Mouse (Mus musculus): ENCODE results near the gene Capn2.

Capn2 gene

GRCm38 (mm10) chr1:182516758-182517676 lies at the start of gene Capn2:
Capn2 (minus strand) TSS chr1:182517608.
- peak; percentile 80 for DNase-seq (ENCODE audit: low spot score)

- DNase-seq (ENCODE audit: low spot score), result no peak
These were observed 48.0 kb upstream of the Capn2 start for GRCm38 (mm10) chr1:182565351-182565835.

- no peak for DNase-seq (ENCODE audit: low spot score)
These were observed 47.2 kb upstream of the Capn2 start, which contains the start of gene Capn8 for GRCm38 (mm10) chr1:182564408-182565120. Capn8 (plus strand) TSS chr1:182565007.

DNA sequence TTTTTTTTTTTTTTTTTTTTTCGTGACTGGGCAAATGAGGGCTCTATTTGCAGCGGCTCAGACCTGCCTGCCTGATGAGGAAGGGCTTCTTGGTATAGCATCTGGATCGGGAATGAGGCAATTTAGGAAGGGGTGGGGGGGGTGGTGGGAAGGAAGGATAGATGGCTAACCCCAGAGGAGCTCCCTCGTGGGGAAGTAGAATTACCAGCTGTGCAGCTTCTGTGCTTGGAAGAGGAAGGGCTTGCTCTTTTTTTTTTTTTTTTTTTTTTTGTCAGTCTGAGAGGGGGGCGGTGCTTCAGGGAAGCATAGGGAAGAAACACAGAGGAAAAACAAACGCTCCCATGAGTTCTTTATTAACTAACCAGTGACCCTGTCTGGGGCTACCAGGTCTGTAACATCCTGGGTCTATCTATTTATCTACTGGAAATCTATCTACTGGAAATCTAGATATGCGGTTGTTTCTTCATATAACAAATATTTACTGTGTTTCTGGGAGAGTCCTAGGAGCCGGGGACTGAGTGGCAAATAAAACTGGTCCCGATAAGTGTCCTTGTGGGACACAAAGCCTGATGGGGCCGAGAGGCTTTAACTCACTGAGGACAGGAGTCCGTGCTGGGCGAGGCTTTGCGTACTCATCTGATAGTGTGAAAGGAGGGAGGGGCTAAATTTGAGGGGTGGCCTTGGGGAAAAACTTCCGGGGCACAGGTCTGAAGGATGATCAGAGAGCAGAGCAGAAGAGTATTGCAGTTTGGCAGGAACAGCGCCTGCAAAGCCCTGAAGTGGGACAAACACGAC lies 45.4 kb upstream of the Capn2 start:
- DNase-seq (ENCODE audit: low spot score), result no peak

GRCm38 (mm10) chr1:182561945-182562514 lies 44.6 kb upstream of the Capn2 start:
- DNase-seq (ENCODE audit: low spot score), result no peak

- DNase-seq (ENCODE audit: low spot score), result peak; percentile 78
These were observed 43.1 kb upstream of the Capn2 start for GRCm38 (mm10) chr1:182560390-182561098.

DNA sequence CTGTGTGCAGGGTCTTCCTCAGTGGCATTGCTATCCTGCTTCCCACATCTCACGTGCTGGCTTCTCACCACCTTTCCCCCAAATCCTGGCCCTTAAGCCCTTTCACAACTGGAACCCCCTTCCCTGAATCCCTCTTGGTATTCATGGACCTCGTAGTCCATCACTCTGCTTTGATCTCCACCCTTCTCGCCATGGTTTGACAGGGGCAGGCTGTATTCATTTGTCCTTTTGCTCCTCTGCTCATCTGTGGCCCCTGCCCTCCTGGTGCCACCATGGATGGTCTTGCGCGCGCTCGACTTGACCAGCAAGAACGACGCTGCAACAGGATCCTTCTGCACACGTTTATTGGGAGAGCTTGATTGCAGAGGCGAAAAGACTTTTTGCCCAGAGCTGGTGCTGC lies 42.1 kb upstream of the Capn2 start:
- DNase-seq (ENCODE audit: low spot score), result no peak

- DNase-seq (ENCODE audit: low spot score), result no peak
These were observed 40.9 kb upstream of the Capn2 start for GRCm38 (mm10) chr1:182558271-182558670.

- DNase-seq (ENCODE audit: low spot score), result peak; percentile 64
These were observed 36.4 kb upstream of the Capn2 start for GRCm38 (mm10) chr1:182553649-182554375.

- DNase-seq (ENCODE audit: low spot score), result no peak
These were observed 33.4 kb upstream of the Capn2 start for GRCm38 (mm10) chr1:182550761-182551160.

DNA sequence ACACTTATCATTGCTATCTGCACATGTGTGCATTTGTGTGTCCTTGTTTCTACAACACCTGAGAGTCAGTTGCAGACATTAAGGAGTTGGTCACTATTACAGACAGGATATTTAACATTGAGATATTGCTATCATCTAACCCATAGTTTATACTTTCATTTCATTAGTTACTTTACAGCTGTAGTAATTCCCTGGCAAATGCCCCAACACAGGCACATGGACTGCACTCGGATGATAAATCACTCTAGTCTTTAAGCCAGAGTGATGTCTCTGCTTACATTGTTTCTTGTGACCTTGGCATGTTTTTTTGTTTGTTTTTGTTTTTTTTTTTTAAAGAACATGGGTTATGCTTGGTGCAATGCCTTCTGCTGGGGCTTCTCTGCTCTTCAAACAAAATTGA lies 26.5 kb upstream of the Capn2 start:
- no peak for DNase-seq (ENCODE audit: low spot score)

DNA sequence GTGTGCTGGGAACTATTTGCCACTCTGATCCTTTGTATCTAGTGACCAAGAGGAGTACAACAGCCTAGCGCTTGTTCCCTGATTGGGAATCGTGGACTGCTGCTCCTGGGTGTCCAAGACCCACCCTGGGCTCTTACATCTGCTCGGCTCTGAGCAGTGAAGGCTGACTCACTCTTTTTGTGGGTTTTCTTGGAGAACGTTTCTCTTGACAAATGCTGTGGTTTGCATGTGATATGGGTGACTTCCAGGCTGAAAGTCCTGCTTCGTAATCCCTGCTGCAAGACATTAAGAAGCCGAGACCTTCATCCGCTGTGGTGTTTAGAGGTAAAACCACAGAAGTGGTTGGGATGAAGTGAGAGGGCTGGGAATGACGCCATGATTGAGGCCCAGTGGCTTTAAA lies 25.7 kb upstream of the Capn2 start:
- DNase-seq (ENCODE audit: low spot score), result no peak

- DNase-seq (ENCODE audit: low spot score), result no peak
These were observed 24.7 kb upstream of the Capn2 start for GRCm38 (mm10) chr1:182542110-182542509.

DNA sequence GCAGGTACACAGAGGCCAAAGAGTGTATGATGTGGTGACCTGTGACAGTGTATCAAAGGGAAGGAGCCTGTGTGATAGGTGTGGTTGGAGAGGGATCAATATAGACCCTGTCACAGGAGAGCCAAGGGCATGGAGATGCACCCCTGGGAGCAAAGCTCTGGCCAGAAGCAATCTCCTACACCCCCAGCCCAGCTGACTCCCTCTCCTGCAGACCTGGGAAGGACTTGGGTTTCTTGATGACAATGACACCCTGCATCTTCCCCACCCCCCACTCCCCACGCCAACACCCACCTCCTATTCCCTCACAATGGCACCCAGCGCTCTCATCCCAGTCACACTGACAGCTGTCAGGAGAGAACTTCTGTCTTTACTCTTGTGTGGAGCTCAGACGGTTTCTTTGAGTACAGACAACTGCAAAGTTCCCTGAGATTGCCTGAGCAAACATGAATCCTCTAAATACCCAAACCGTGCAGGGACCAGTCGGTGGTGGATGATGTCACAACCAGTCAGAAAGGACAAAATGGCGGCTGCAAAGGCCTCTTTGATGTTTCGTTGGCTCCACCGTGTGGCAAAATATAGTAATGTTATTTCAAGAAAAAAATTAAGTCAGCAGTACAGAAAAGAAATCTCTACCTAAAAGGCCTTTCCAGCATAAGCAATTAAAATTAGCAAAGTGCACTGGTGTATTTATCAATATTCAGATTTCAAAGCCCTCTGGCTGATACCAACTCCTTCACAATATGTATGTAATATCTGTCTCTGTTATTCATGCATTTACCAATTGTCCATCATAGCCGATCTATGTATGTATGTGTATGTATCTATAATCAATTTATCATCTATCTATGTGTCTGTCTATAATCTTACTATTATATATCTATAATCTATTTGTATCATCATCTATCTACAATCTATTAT lies 21.9 kb upstream of the Capn2 start:
- peak; percentile 94 for DNase-seq (ENCODE audit: low spot score)

GRCm38 (mm10) chr1:182535080-182535481 lies 17.7 kb upstream of the Capn2 start:
- DNase-seq (ENCODE audit: low spot score), result no peak

DNA sequence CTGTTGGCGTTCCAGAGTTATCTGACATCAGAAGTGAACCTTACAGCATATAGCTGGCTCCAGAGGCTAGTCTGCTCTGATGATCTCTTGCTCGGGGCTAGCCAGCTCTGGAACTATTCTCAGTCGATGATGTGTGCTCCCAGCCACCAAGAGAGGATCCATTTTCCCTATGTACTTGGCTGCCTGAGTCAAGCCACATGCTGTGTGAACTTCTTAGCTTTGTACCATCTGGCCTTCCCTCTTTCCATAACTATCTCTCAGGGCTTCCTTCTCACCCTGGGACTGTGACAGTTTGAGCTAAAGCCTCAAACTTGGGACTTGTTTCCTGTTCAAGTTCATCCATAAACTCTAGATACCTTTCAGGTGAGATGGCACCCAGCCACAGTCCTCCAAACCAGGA lies 16.2 kb upstream of the Capn2 start:
- no peak for DNase-seq (ENCODE audit: low spot score)

- peak; percentile 30 for DNase-seq (ENCODE audit: low spot score)
These were observed 10.8 kb upstream of the Capn2 start for GRCm38 (mm10) chr1:182527921-182528858.

GRCm38 (mm10) chr1:182527261-182527766 lies 9.9 kb upstream of the Capn2 start:
- no peak for DNase-seq (ENCODE audit: low spot score)

All from retina, embryonic 14.5 days (tissue).